Mouse (Mus musculus) heart, postnatal 36 days (tissue): ENCODE results near the gene Gpsm2. TPM values are rescaled to one million over a fixed set of nuclear protein-coding genes. Genes with fewer than 3 reads are reported as not detected.
A peak's percentile ranks its signal among the peaks of the same experiment; 100 is the strongest.

Source experiments
- DNase-seq, 2 experiments: peaks; one replicate each; pipeline ENCODE4 v3.0.0; 2021 to 2022
- intact Hi-C: fragments of 180-260 bp; cut with DNase I; formaldehyde crosslinking; loops from one replicate; pipeline ENCODE4 v1.15.1; 2025
- total RNA-seq, 2 experiments: library from RNA; stranded (reverse); gene quantifications; 2 replicates each; pipeline ENCODE4 v1.2.3; 2021

The Gpsm2 gene
- 1 to 10 TPM; 2.0 to 2.5 TPM for total RNA-seq

DNA sequence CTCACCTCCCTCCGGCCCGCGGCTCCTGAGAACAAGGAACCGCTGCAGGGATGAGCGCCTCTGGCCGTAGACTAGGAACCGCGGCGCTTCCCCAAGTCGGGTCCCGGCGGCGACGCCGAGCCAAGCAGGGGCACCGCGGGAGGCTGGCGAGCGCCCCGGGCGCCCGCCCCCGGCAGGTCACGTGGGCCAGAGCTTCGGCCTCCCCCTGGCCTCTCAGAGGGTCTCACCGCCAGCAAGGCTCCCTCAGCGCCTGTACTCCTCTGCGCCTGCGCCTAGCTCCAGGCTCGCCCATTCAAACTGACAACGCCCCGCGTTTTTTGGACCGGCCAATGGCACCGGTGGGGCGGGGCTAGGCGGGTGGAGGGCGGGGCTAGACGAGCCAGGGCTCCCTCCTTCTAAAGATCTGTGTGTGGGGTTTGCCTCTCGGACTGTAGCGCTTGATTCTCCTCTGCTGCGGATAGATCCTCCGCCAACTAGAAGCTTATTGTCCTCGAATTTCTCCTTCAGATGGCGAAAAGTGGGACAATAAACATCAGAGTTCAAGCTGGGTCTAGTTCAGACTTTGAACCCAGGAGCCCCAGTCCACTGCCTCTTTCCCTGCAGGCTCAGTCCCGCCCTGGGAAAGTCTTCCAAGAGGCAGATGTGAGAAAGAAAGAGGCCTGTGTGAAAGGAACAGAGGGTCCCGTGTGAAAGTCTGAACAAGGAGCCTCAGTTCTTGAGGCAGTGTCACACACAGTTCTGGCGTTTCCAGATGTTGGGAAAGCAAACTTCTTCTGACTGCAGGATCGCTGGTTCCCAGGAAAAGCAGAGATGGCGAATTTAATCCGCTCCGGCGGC, at the start of gene Gpsm2:
Gene Gpsm2 (minus strand): TSS at position 274 of the 837 bp plus-strand sequence.
- intact Hi-C loops, result loop anchor here (1.0 kb wide), 1 partner anchor 49 kb away; no protein-coding TSS in a partner anchor
- peak; percentile 94 for DNase-seq

GRCm38 (mm10) chr3:108770725-108771368, 48.7 kb upstream of the Gpsm2 start:
- peak; percentile 37 to 72 for DNase-seq
- intact Hi-C loops, result loop anchor here (1.0 to 5.0 kb wide), 3 partner anchors 49 to 369 kb away; partner anchors contain the start of gene Gpsm2

GRCm38 (mm10) chr3:108769547-108769946, 47.4 kb upstream of the Gpsm2 start:
- intact Hi-C loops, result no loop called here
- no peak for DNase-seq

DNA sequence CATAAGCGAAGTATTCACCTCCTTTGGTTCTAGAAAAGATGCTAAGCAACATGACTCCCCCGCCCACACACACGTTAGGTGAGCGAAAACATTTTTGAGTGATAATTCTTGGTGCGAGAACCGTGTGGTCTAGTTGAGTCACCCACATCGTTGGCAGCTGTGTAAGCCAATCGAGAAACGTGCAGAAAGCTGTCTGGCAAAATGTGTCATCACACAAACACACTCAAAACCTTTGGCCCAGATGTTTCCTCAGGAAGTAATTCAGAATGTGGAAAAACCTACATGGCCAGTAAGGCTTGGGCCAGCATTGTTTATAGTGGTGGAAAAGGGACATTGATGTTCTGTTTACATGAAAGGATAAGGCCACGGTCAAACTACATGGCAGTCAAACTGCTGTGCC, 45.3 kb upstream of the Gpsm2 start:
- DNase-seq, result no peak
- intact Hi-C loops, result no loop called here

DNA sequence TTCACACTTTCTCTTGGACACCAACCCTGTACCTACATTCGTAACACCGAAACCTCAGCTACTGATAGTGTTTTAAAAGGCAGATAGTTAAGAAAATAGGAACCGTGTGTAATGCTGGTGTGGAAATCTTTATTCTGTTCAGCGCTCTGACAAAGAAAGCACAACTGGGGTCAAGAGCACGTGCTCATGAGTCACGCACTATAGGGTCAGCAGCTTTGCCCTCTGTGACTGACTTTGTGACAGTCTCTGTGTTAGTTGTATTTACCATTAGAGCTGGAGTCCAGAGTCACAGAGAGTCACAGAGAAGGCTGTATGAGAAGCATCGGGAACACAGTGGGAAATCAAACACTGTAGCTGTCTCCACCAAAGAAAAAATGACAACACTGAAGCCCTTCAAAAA, 44.8 kb upstream of the Gpsm2 start:
- DNase-seq, result no peak
- intact Hi-C loops, result no loop called here

- intact Hi-C loops, result no loop called here
- no peak for DNase-seq
Measured at GRCm38 (mm10) chr3:108765476-108765875, 43.4 kb upstream of the Gpsm2 start.

DNA sequence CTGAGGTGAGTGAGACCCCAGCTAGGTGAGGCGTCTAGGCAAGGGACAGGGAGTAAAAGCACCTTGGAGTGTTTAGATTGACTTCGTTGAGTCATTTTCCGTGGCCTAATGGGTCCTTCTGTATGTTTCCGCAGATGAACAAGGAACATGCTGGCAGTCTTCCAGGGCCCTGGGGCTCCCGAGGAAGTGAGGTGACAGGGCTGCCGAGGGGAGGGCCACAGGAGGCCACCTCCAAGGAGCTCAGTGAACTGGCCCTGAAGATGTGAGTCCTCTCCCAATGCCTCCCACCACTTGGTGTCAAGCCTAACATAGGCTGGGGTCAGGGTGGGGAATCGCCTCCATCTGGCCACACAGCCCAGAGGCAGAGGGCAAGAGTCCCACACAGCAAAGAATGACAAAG, 42.9 kb upstream of the Gpsm2 start:
- DNase-seq, result no peak
- intact Hi-C loops, result no loop called here

DNA sequence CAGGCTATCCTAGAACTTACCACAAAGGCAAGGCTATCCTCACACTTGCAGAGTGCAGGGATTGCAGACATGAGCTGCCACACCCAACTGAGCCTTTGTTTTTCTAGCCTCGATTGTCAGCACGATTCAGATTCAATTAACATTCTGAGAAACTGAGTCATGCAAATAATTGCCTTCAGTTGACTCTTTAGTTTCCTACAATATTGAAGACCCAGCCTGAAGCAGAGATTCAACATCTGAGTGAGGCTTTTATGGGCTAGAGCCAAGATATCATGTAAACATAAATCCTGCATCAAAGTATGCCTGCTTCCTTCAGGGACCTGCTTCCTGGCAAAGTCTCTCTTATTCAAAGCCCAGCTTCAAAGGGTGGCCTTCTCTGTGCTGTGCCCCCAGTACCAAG, 41.6 kb upstream of the Gpsm2 start:
- intact Hi-C loops, result no loop called here

GRCm38 (mm10) chr3:108762597-108763111, 40.5 kb upstream of the Gpsm2 start:
- intact Hi-C loops, result no loop called here
- DNase-seq, result peak in 1 of 2 experiments; percentile 43

More for the DNA sequence above, 41.6 kb upstream of the Gpsm2 start:
- DNase-seq, result no peak

DNA sequence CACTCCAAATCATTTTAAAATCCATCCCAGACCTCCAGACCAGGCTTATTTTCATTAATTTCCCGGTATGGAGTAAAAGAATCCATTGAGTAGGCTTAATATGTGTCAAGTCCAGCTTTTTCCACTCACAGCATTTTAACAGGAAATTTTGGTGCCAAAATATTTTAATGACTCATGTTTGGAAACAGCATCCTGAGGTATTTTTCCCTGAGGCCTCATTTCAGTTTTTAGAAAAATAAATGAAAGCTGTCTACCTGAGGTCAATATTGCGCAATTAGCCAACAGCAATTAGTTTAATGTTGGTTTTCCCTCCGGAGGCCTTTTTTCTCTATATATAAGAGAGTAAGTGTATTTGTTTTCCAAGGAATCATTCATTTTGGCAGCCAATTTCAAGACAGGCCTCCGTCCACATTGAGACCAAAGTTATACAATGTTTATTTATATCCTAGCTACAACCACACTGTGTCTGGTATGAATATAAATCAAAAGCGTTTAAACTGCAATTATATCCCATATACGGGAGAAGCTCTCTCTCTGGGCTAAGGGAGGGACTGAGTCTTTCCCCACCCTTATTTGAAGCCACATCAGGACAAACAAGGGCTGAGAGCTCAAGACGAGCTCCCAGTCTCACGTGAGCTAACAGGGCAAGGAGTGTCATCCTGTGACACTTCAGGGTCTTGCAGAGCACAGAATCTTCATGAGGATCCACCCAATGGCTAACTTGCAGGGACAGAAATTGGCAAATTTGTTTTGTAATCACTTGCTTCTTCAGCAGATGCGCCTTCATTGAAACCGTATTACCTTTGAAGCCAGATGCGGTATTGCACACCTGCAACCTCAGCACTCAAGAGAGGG, 37.7 kb upstream of the Gpsm2 start:
- no peak for DNase-seq
- intact Hi-C loops, result no loop called here

DNA sequence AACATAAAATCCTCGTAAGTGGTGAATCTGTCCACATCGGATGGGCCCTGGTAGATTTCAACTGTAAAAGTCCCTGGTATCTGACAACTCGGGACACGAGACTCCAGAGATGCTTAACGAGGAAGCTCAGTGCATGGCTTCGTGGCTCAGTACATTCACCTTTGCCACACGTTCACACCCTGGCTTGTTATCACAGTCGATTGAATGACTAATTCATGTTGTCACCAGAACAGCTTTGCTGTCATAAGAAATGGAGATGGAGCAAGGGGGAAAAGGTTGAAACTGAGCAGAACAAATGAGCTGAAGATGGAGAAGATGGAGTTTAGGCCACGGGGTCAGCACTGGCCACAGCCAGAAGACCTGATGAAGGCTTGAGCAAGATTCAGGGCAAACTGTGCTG, 35.5 kb upstream of the Gpsm2 start:
- no peak for DNase-seq
- intact Hi-C loops, result no loop called here

DNA sequence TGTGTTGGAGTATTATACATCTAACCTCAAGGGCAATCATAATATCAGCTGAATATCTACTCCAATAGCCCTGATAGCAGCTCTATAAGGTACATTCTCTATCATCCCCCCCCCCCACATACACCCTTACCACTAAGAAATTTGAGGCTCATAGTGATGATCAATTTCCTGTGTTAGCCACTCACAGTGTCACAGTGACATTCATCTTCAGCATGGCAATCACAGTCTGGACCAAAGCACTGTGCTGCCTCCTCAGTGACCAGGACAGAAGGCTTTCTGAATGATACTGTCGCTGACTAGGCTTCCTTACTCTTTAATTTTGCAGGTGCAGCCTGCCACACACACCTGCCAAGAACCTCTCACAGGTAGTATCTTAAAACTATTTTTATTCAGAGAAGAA, 34.0 kb upstream of the Gpsm2 start:
- intact Hi-C loops, result no loop called here
- DNase-seq, result no peak

DNA sequence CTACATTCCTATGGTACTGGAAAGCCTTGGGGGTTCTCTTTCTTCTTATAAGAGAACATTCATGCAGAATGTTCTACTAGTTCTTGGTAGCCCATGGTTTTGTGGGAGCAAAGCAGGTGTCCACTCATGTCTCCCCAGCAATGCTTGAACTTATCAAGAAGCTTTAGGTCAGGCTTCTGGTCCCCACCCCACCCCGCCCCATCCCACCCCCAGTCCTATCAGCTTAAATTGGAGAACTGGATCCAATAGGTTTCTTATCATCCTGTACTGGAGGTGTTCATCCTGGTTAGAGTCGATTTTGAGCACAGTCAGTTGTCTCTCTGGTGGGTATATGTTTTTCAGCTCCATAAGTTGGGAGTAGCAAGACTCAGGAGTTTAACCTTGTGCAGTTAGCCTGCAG, 33.4 kb upstream of the Gpsm2 start:
- DNase-seq, result no peak
- intact Hi-C loops, result no loop called here

GRCm38 (mm10) chr3:108754541-108754940, 32.4 kb upstream of the Gpsm2 start:
- no peak for DNase-seq

GRCm38 (mm10) chr3:108751691-108752090, 29.6 kb upstream of the Gpsm2 start:
- DNase-seq, result no peak
- intact Hi-C loops, result no loop called here

More at GRCm38 (mm10) chr3:108754541-108754940, 32.4 kb upstream of the Gpsm2 start:
- intact Hi-C loops, result no loop called here

GRCm38 (mm10) chr3:108751061-108751460, 29.0 kb upstream of the Gpsm2 start:
- intact Hi-C loops, result no loop called here

GRCm38 (mm10) chr3:108744060-108744459, 22.0 kb upstream of the Gpsm2 start:
- no peak for DNase-seq
- intact Hi-C loops, result no loop called here

More at GRCm38 (mm10) chr3:108751061-108751460, 29.0 kb upstream of the Gpsm2 start:
- DNase-seq, result no peak

DNA sequence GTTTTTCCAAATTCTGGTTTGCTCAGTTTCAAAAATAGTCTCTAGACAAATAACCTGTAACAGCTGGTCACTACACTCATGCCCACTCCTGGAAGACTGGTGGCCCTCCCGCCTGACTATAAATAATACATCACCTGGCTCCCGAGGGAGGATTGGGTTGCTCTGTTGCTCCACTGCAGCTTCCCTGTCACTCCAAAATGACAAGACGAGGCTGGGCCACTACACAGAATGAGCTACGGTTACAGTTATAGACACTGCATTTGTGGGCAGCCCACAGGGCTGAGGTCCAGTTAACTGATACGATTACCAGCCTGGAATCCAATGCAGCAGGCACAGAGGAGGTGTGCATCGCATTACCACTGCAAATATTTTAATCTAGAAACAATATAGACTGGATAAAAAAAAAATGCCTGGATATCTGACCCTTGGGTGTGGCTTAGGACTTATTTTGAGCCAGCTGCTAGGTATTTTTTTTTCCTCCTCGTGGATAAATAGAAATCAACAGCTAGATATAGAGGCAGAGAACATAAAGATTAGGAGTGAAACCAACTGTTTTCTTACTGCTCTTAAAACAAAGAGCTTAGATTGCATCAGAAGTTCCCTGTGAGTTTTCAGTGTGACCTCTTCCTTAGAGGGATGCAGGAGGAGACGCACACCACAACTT, 17.1 kb upstream of the Gpsm2 start, which contains the start of gene Aknad1:
Gene Aknad1 (plus strand): TSS at position 614 of the 664 bp plus-strand sequence.
- intact Hi-C loops, result no loop called here
- DNase-seq, result no peak

DNA sequence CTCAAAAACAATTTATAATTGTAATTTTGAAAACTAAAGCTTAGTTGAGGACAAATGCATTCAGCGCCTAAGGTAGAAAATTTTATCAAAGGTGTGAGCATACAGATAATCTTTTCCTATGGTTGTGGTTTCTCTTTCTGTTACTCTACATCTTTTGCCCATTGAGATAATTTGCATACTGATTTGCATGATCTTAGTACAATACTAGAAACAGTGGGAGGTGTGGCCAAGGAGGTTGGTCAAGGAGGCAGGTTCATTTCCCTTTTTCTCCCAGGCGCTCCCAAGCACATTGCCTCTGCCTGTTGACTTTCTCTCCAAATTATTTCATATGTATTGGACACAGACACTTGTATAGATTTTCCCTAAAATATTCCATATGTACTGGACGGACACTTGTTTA, 15.7 kb upstream of the Gpsm2 start:
- intact Hi-C loops, result no loop called here
- no peak for DNase-seq

DNA sequence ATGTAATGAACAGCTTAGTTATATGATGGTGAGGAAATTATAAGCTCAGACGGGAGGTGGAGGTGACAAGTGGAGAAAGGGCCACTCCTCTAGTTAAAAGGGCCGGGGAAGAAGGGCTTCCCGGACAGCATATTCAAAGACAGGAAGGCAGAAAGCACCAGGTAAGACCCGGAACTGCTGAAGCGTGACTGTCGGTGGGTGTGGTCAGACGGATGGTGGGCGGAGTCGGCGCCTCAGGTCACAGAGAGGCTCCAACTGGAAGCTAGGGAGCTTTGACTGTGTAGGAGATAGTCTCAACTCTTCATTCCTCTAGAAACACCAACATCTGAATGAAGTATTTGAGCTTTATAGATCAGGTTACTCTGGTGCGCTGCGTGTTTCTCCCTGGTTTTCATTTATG, 8.2 kb upstream of the Gpsm2 start:
- no peak for DNase-seq
- intact Hi-C loops, result no loop called here
